8 mouse cellular contexts compared by ENCODE assay signal in the genomic region with DNA sequence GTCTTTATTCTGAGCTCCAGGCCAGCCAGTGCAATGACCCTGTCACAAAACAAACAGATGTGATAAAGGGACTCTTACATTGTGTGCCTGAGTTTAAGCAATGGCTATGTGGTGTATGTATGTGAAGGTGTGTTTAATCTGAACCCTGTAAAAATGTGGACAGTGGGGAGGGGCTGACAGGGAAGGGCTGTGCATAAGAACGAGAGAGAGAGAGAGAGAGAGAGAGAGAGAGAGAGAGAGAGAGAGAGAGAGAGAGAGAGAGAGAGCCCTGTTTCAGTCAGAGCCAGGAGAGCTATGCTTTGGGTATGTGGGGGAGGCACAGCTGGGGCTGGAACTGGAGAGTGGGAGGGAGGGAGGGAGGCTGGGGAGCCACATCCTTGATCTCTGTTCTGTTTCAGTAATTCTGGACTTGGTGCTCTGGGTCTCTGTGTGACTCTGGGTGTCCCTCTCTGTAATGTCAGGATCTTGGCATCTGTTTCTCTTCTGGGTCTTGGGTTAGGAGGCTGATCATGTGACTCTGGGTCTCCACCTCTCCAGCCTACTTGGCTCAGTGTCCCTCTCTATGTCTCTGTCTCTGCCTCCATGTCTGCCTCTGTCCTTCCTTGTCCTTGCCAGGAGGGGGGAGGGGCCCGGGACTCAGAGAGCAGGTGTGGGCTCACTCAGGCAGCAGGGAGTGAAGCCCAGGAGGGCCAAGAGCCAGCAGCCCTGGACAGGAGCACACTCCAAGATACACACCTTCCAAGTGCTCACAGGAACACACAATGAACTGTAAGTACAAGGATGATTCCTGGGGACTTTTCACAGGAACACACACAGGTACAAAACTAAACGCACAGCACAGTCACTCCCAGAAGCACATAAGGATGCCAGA. TPM values are rescaled to one million over a fixed set of nuclear protein-coding genes. Genes with fewer than 3 reads are reported as not detected.
DNase-seq lines count a peak whose midpoint lies in the region; ATAC-seq and TF ChIP-seq lines count a peak whose summit lies in the region.

No protein-coding gene starts in this region.

- peak overlapping the region; percentile 55 for H3K4me3 ChIP-seq in layer of hippocampus, adult 2 months
- H3K4me3 ChIP-seq in liver, embryonic 15.5 days (replicated peaks): no peak overlapping the region
- peak overlapping the region; percentile 57 for H3K4me3 ChIP-seq in small intestine, adult 2 months (ENCODE audit: low read depth, low read length)

- no peak for TF ChIP-seq POLR2A in small intestine, adult 2 months (IDR thresholded peaks at IDR 0.05; ENCODE audit: low read depth, low read length)

- H3K9ac ChIP-seq in liver, embryonic 15.5 days: no peak overlapping the region

- 22% methylated on average over 3 of the region's 3 CpGs for WGBS in liver, embryonic 15.5 days (ENCODE audit: insufficient replicate concordance)
- WGBS in small intestine, adult 2 months: 7% methylated on average over 3 of the region's 3 CpGs

- H3K36me3 ChIP-seq in liver, embryonic 15.5 days (replicated peaks): no peaks in the 10 kb centered on the region
- no peaks in the 10 kb centered on the region for H3K36me3 ChIP-seq in small intestine, adult 2 months (ENCODE audit: control insufficient read depth, insufficient read depth, low read length)

- TF ChIP-seq CTCF in layer of hippocampus, adult 2 months (conservative IDR thresholded peaks at IDR 0.05): no peak
- TF ChIP-seq CTCF in small intestine, adult 2 months (IDR thresholded peaks at IDR 0.05; ENCODE audit: extremely low read depth, insufficient read length, insufficient replicate concordance, low read depth, low read length): no peak

- ATAC-seq in liver, embryonic 15.5 days (ENCODE audit: insufficient read depth): 0 out of 2 replicates have a peak, but pooled peaks have one; percentile 14
- no peak for ATAC-seq in activated CD4-positive, CD25-positive, alpha-beta regulatory T cell, adult 4 months

- H3K27me3 ChIP-seq in liver, embryonic 15.5 days: peaks cover 36% of the 10 kb centered on the region
- H3K27me3 ChIP-seq in small intestine, adult 2 months (ENCODE audit: control insufficient read depth, insufficient read depth, low read length): no peaks in the 10 kb centered on the region

- peak overlapping the region; percentile 84 for H3K27ac ChIP-seq in layer of hippocampus, adult 2 months
- no peak overlapping the region for H3K27ac ChIP-seq in liver, embryonic 15.5 days (replicated peaks)
- H3K27ac ChIP-seq in small intestine, adult 2 months (ENCODE audit: insufficient read depth, low read depth, low read length): peak overlapping the region; percentile 84

- peak overlapping the region; percentile 68 for H3K4me2 ChIP-seq in liver, embryonic 15.5 days

- no peak for DNase-seq in layer of hippocampus, adult 2 months (ENCODE audit: low spot score in 2 of 2)
- DNase-seq in layer of hippocampus, postnatal 25 days (ENCODE audit: extremely low spot score in 1 of 2, low spot score in 1 of 2): no peak
- DNase-seq in cerebellum, adult 18-20 months: peak; percentile 79 to 80
- peak; percentile 90 for DNase-seq in gastrocnemius, postnatal 25 days
- peak; percentile 39 for DNase-seq in induced T-regulatory cell, adult 2 months (ENCODE audit: low read depth)

- no peaks in the 10 kb centered on the region for H3K9me3 ChIP-seq in liver, embryonic 15.5 days (replicated peaks)

- peaks cover 47% of the 10 kb centered on the region for H3K4me1 ChIP-seq in liver, embryonic 15.5 days (replicated peaks)
- H3K4me1 ChIP-seq in small intestine, adult 2 months (ENCODE audit: control insufficient read depth, insufficient read depth, insufficient read length, low read length): peaks cover 32% of the 10 kb centered on the region

RNA-seq across cellular contexts. Expression of a gene that starts 46.1 kb away (rescaled TPM):
- 10 to 100 TPM; 32.0 to 33.1 TPM for total RNA-seq in layer of hippocampus, adult 2 months (2021)
- total RNA-seq in layer of hippocampus, postnatal 25 days (2021): 10 to 100 TPM; 28.9 to 32.8 TPM
- 10 to 100 TPM; 33.8 to 39.7 TPM for total RNA-seq in gastrocnemius, postnatal 25 days (2021)
- 44.0 and 52.0 TPM in 2 replicates for polyA plus RNA-seq in liver, embryonic 15.5 days (2015; fragmentation: Nextera tagmentation; extraction: Ambion mirVana)
- 37.6 and 97.6 TPM in 2 replicates for polyA plus RNA-seq in small intestine, adult 2 months (2012; rRNA removed)
- polyA plus RNA-seq in activated CD4-positive, CD25-positive, alpha-beta regulatory T cell, adult 4 months (2017; shearing (Covaris generic)): 100 to 1,000 TPM in 1 of 2 experiments, 10 to 100 TPM in 1; 83.0 to 104 TPM

Comparison
In these comparisons a context has a peak if more than half of its experiments do, and no peak if none do; other contexts are left out.
1. DNase-seq: peak in cerebellum, adult 18-20 months (2 of 2), gastrocnemius, postnatal 25 days (single experiment) and induced T-regulatory cell, adult 2 months (single experiment); none in layer of hippocampus, adult 2 months (0 of 2) and layer of hippocampus, postnatal 25 days (0 of 2).